Mouse (Mus musculus) urinary bladder, postnatal 14 days (tissue): ENCODE results near the gene Snapc3.
"Not testable (repeated sequence)": the region's sequence is repeated elsewhere in the genome, so short reads cannot be mapped to it uniquely, and the experiment has no call there.

Source experiments
- DNase-seq: peaks from one replicate; pipeline ENCODE4 v3.0.0; 2021; ENCODE audit warnings: low spot score

Snapc3 gene

DNA sequence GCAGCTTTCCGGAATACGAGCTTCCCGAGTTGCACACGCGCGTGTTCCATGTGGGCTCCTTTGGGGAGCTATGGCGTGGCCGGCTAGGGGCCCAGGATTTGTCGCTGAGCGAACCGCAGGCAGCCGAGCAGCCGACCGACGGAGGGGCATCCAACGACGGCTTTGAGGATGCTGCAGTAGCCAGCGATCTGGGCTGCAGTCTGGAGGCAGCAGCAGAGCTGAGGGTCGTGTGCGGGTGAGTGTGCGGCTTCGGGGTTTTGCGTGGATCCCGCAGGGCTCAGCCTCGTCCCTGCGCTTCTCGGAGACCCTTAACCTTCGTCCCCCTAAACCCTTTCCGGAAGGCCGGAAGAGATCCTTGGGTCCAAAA lies 279 bp downstream of the Snapc3 start:
- no peak for DNase-seq

- no peak for DNase-seq
These were observed 1.3 kb downstream of the Snapc3 start for GRCm38 (mm10) chr4:83418781-83419180.

- no peak for DNase-seq
These were observed 6.1 kb downstream of the Snapc3 start for GRCm38 (mm10) chr4:83423641-83424040.

DNA sequence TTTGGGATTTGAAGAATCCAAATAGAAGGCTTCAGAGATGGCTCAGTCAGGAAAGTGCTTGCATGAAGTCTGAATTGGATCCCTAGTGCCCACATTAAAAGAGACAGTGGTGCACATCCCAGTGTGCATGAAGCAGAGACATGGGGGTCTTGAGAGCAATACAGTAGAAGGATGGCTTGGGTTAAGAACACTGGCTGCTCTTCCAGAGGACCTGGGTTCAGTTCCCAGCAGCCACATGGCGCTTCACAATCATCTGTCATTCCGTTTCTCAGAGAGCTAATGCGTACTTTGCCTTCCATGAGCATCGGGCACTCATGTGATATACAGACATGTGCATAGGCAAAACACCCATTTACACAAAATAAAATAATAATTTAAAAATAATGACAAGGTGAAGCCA lies 7.6 kb downstream of the Snapc3 start:
- DNase-seq: no peak

DNA sequence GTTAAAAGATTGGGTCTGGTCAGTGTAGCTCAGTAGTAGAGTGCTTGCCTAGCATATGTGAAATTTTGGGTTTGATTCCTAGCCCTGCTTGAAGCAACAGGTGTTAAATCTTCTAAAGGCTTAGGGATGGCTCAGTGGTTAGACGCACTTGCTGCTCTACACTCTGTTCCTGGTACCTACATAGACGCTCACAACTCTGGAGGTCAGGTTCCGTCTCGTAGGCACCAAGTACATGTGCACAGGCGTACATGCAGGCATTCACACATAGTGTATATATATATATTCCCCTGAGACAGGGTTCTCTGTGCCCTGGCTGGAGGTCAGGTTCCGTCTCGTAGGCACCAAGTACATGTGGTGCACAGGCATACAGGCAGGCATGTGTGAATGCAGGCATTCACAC lies 9.6 kb downstream of the Snapc3 start:
- DNase-seq: no peak

GRCm38 (mm10) chr4:83427696-83428095 lies 10.2 kb downstream of the Snapc3 start:
- DNase-seq: no peak

- no peak for DNase-seq
These were observed 11.3 kb downstream of the Snapc3 start for GRCm38 (mm10) chr4:83428845-83429244.

DNA sequence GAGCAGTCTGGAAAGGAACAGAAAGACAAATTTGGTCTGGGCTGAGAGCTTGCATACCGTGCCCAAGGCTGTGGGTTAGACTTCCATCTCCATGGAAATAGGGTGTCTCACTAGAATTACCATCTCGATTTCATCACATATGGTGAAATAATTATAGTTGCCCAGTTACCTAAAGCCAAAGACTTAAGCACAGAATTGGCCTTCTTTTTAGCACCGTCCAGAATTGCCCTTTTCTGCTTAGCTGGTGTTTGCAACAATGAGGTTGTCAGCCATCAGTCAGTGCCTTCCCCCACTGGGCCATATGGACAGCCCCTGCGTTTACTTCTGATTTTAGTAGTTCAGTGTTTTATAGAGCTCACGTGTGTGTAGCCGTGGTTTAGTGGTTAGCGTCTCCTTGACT lies 14.4 kb downstream of the Snapc3 start:
- no peak for DNase-seq

DNA sequence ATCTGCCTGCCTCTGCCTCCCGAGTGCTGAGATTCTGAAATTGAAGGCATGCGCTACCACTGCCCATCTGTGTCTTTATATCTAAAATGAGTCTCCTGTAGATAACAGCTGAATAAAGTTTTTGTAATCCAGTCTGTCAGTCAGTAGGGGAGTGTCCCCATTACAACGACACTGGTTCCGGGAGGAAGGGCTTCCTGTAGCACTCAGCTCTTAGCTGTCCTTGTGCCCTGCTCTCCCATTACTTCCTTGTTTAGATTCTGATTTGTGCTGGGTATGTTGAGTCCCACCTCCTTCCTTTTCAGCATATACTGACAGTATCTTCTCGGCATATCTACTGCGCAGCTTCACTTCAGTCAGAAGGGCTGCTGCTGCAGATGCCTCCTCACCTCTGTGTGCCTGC lies 15.4 kb downstream of the Snapc3 start:
- no peak for DNase-seq

DNA sequence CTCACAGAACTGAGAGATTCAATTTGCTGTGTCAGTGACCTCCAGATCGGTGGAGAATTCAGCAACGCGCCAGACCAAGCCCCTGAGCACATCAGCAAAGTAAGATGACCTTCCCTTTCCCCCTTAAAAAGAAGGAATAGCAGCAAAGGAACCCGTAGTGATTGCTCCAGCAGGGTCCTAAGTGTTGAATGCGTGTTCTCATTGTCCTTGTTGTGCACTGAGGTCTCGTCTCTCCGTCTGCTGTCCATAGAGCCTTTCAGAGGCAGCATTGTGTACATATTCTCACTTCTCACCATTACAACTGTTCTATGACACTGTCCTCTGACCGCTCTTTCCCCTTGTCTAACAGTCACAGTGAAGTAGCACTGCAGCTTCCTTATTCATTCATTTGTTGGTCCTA lies 18.9 kb downstream of the Snapc3 start:
- no peak for DNase-seq

- no peak for DNase-seq
These were observed 20.6 kb downstream of the Snapc3 start for GRCm38 (mm10) chr4:83438116-83438515.

DNA sequence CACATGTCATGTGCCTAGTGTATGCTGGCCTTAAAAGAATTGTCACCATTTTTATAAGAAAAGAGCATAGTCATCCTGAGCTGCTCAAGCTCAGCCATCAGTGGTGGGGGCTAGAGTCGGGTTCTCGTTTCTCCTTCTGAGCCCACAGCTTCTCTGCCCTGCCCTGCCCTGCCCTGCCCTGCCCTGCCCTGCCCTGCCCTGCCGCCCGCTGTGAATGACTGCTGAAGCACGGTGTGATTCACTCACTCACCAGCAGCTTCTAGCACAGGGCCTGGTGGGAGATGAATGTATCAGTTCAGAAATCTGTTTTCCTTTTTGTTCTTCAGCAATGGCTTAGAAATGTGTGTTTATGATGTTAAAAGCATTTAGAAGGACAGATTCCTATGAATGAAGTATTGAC lies 21.5 kb downstream of the Snapc3 start:
- no peak for DNase-seq

DNA sequence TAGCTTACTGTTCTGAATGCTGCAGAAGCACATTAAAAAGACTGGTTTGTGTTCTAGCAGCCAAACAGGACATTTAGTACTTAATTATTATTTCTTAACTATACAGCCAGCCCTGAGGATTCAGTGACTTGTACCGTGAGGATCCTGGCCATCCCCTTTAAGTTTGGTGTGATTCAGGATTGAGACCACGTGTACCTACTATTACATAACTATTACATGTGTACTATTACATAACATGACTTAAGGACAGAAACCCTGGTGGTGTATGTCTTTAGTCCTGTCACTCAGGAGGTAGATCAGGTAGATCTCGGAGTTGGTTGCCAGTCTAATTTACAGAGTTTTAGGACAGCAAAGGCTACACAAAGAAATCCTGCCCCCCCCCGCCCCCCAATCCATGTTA lies 23.5 kb downstream of the Snapc3 start:
- DNase-seq: no peak

DNA sequence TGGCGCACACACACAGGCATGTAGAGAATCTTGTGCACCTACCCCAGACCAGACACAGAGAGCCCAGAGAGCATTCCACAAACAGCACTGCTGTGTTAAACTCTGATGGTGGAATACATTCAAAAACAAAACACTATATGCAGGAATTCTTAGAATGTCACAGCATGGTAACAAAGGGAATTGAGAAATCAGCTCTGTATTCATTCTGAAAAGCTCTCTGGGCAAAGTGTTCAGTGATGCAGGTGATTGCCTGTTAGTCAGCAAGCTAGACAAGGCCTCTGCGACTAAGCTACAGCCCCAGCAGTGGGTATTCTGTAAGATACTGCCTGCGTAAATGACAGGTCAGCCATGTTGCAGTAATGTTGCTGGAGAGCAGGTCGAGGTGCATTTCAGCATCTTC lies 33.3 kb downstream of the Snapc3 start:
- no peak for DNase-seq

DNA sequence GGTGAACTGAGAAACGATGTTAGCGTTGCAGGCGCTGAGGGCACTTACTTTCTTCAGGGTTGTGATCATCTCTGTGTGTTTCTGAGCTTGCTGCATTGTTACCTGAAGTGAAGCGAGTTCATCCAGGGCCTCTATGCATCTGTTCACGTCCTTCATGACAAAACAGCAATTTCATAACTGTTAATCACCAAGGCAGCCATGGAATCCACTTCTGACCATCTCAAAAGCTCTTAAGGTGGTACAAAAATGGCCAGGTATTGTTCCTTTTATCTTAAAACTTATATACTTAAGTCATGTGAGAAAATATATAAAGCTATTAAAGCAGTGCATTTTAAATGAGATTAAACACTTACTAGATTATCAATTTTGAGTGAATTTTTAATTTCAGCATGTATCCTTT lies 42.6 kb downstream of the Snapc3 start:
- no peak for DNase-seq

GRCm38 (mm10) chr4:83464827-83465226 lies 47.3 kb downstream of the Snapc3 start:
- DNase-seq: no peak

GRCm38 (mm10) chr4:83467615-83468014 lies 50.1 kb downstream of the Snapc3 start:
- DNase-seq: no peak

DNA sequence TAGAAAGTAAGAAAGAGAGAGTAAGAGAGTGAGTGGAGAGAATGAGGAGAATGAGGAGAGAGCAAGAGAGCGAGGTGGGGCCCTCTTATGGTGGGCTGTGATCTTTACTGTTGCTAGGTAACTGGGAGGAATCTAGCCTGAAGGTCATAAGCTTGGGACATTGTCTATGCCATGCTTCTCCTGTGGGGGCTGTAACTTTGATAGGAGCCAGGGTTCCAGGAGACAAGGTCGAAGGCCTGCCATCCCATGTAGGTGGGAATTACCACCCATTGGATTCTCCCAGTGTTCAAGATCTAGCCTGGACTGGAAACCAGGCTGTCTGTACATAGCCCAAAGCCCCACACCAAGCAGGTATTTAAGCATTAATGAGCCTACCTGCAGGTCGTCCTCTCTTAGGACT lies 50.7 kb downstream of the Snapc3 start:
- DNase-seq: no peak

GRCm38 (mm10) chr4:83485250-83485649 lies 67.7 kb downstream of the Snapc3 start:
- no peak for DNase-seq

GRCm38 (mm10) chr4:83485735-83486116 lies 68.2 kb downstream of the Snapc3 start:
- DNase-seq: peak; percentile 81

DNA sequence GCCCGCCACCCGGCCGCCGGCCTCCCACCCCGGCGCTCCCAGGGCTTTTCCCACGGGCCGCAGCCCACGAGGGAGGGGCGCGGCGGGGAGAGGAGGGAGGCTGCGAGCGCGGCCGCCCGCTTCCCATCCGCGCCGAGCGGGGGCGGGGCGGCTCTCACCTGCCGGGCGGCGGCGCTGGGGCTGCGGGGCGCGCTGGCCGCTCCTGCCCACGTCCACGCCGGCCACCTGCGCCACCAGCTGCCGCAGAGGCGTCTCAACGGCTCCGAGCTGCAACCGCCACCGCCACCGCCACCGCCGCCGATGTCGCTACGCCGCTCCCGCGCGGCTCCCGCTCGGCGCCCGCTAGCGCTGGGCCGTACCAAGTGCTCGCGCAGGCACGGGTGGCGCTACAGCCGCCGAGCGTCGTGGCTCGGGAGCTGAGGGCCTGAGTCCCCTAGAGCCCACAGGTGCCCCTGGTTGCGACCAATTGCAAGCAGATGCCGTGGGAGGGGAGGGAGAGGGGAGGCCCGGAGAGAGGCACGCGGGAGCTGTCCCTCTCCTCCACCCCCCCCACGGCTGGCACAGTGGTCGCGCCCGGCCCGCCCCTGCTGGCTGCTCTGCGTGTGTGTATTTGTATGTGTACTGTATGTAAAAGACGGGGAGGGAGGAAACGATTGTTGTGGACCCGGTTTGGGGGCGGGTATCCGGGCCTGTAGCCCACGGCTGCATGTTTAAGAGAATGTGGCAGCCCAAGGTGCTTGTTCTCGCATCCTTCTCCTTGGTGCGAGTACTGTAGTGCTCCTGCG lies 68.8 kb downstream of the Snapc3 start, which contains the start of gene Psip1:
Psip1 (minus strand) TSS at position 343 of the 785 bp plus-strand sequence.
- peak; percentile 87 for DNase-seq

- no peak for DNase-seq
These were observed 71.6 kb downstream of the Snapc3 start for GRCm38 (mm10) chr4:83489121-83489520.

DNA sequence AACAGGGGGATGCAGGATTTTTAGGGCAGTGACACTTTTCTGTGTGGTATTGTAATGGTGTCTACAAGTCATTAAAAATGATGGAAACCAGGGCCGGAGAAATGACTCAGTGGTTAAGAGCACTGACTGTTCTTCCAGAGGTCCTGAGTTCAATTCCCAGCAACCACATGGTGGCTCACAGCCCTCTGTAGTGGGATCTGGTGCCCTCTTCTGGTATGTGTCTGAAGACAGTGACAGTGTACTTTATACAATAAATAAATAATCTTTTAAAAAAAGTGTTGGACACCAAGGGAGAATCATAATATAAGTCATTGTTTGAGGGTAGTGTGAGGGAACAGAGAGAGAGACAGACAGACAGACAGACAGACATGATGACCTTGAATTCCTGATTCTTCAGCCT lies 75.6 kb downstream of the Snapc3 start:
- DNase-seq: no peak

DNA sequence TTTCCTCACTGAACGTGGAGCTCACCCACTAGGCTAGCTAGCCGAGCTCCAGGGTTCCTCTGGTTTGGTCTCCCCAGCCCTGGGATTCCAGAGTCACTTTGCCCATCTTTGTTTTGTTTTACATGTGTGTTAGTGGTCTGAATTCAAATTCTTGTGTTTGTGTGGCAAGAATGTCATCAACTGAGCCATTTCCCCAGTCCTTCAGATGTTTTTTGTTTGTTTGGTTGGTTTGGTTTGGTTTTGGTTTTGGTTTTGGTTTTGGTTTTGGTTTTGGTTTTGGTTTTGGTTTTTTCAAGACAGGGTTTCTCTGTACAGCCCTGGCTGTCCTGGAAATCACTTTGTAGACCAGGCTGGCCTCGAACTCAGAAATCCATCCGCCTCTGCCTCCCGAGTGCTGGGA lies 79.5 kb downstream of the Snapc3 start:
- DNase-seq: not testable (repeated sequence)
